Mouse (Mus musculus) G1E (cell line): ENCODE data around the gene Ogfod1.

ENCODE experiments used
- CTCF ChIP-seq: IDR thresholded peaks from 2 replicates; pipeline ENCODE4 v1.5.1; 2012; ENCODE audit warnings: low read depth, low read length, inconsistent platforms, mixed read lengths
- GATA1 ChIP-seq: IDR thresholded peaks from 2 replicates; pipeline ENCODE4 v1.6.1; 2012; ENCODE audit warnings: borderline replicate concordance, low read length, inconsistent platforms, mixed read lengths

DNA sequence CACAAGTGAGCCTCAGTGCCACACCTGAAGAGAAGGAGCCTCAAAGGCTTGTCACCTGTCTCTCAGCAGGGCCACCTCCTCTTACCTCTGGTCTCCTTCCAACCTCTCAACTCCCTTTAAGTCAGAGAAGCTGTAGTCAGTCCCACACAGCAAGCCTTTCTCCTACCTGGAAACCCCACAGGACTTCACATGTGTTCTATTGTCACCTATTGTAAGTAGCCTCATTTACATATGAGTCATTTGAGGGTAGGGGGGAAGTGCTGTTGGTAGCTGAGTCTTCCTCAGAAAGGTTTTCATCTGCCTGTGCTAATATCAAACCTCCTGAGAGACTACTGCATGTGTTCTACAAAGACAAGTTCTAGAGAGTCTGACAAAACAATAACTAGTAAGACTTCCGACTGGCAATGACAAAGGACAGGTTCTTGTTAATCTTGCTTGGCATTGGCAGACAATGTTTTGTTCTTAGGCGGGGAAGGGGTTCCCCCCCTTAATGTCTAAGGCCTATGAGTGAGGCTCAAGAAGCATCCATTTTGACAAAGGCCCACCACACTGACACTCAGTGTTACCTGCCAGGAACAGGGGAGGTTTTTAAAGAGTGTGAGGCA, 26.8 kb upstream of the Ogfod1 start:
- no peak for TF ChIP-seq CTCF
- TF ChIP-seq GATA1, result no peak
